Mouse (Mus musculus): ENCODE measurements around the gene Dhx57.
"Not testable (repeated sequence)": the region's sequence is repeated elsewhere in the genome, so short reads cannot be mapped to it uniquely, and the experiment has no call there.

The Dhx57 gene

DNA sequence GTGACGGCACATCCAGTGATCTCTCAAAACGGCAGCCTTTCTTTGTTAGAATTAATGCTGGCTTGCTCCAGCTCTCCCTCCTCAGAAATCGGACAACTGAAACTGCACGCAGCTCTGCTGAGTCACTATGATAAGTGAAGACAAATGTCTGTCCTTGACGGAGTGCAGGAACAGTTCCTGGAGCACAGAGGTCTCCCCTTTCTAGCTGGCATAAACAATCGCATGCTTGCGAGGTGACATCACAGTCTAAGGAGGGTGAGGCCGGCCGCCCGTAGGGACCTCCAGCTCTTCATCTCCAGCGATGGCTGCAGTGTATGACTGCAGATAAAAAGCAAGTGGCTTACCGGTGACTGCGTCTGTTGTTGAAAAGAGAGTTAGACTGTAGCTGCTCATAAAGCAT lies 35.1 kb downstream of the Dhx57 start:
- peak; percentile 68 for DNase-seq (ENCODE audit: extremely low read depth, insufficient read length, low spot score)

DNA sequence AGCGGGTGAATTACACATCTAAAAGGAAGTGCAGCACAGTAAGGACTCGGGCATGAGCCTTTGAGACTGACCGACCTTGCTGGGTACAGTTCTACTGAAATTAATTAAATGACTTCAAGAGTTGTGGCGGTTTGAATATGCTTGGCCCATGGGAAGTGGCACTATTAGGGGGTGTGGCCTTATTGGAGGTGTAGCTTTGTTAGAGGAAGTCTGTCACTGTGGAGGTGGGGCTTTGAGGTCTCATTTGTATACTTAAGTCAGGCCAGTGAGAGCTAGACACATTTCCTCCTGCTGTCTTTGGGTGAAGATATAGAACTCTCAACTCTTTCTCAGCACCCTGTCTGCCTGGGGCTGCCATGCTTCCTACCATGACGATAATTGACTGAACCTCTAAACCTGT lies 35.9 kb downstream of the Dhx57 start:
- no peak for DNase-seq (ENCODE audit: extremely low read depth, insufficient read length, low spot score)

DNA sequence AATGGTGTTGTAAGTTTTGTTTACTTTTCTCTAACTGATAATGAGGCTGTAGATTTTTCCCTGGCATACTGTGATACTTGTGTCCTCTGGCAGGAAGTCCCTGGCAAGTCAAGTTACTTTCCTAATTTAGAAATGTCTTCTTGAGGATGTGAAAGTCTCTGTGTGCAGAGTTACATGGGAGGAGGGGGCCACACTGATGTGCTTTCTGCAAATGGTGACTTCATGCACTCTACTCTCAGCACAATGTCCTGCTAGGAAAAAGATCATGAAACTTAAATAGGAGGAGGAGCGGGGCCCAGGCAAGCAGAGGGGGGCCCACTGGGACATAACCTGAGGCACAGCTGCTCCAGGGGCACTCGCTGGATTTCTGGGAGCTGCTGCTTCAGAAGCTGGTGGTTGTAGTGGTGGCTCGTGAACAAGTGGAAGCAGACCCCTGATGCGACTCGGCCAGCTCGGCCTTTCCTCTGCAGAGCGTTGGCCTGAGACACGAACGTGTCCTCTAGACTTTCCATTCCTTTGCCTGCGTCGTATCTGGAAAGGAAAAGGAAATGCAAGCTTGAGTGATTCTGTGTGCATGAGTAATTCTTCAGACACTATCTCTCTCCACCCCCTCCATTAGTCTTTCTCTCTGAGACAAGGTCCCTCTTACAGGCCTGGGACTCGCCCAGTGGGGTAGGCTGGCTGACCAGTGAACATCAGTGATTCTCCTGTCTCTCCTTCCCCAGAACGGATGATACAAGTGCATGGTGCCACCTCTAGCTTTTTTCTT lies 37.3 kb downstream of the Dhx57 start:
- no peak for DNase-seq (ENCODE audit: extremely low read depth, insufficient read length, low spot score)

DNA sequence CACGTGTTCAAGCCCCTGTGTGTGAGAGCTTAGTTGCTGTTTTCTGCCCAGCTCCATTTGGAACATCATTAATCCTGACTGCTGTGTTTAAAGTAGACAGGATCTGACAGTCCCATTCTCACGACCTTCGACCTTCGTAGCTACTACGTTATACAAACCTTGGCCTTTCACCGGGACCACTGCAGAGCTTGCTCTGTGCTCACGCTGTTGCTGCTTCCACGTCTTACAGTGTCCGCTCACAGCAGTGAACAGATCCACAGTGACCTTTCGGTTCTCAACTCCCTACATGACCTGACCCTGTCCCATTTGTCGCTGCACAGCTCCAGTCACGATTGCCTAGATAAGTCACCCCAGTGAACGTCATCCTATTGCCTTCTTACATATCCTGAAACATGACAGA lies 47.2 kb downstream of the Dhx57 start:
- no peak for DNase-seq (ENCODE audit: extremely low read depth, insufficient read length, low spot score)

DNA sequence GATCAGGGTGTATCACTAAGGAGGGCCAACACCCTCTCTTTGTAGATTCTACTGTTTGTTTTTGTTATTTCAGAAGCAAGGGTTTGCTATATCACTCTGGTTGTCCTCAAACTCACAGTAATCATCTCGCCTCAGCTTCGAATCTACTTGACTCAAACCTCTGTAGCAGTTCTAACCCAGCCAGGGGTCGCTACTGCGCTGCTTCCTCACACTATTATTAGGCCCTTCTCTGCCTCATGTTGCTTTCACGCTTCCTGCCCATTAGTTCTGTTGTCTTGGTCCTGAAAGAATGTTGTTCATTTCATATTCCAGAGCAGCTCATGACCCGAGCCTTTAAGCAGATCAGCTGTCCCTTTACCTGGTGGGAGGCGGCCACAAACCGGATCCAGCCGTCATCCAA lies 48.7 kb downstream of the Dhx57 start:
- DNase-seq (ENCODE audit: extremely low read depth, insufficient read length, low spot score) = no peak

DNA sequence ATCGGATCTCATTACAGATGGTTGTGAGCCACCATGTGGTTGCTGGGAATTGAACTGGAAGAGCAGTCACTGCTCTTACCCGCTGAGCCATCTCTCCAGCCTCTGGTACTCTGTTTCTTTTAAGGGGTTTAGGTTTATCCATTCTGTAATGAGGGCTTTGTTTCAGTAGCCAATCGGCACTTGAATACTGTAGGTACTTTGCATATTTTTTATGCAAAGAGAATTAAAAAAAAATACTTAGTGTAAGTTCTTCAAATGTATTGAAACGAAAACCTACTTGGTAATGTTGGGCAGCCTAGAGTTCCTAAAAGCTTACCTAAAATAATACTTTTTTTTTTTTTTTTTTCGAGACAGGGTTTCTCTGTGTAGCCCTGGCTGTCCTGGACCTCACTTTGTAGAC lies 52.8 kb downstream of the Dhx57 start:
- no peak for DNase-seq (ENCODE audit: extremely low read depth, insufficient read length, low spot score)

DNA sequence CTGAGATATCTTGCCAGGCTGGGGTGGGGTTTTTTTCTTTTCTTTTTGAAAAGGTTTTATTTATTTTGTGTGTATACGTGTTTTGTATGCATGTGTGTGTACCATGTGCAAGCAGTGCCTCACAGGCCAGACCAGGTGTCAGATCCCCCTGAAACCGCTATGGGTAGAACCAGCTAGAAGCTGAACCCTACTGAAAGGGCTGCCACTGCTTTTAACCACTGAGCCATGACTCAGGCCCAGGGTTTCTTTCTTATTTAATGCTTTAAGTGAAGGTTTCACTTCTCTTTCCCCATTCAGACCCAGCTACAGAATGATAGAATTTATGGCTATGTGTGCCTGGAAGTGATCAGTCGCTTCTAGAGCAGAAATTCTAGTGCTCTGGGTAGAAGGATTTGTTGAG lies 53.5 kb downstream of the Dhx57 start:
- DNase-seq (ENCODE audit: extremely low read depth, insufficient read length, low spot score) = no peak

DNA sequence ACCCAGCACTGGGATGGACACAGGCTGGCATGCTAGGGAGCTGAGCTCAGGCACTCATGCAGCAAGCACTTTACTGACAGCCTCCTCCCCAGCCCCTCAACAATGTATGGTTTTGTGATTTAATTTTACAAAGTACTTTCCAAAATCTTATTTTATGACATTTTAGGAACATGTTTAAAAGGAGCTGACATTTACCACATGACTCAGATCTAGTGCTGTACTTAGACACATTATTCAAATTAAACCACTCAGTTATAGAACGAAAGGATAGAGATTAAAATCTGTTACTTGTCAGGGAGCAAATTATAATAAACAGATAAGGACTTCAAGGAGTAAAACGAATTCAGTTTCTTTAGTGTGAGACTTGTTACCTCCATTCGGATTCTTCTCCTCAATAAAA lies 54.8 kb downstream of the Dhx57 start:
- DNase-seq (ENCODE audit: extremely low read depth, insufficient read length, low spot score) = no peak

DNA sequence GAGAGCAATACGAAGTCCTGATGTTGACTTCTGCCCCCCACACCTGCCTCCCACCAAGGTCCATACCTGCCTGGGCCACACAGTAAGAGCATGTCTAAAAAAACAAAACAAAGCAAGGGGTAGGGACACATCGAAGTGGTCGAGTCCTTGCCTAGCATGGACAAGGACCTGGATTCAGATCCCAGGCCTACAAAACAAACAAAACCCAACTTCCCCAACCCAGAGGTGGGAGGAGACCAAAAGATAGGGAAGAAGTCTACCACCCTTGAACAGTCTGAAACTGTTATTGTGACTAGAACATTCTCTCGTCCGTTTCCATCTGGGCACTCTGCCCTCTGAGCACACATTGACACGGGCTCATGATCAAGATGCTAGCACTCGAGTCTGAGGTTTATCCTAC lies 55.9 kb downstream of the Dhx57 start:
- no peak for DNase-seq (ENCODE audit: extremely low read depth, insufficient read length, low spot score)

DNA sequence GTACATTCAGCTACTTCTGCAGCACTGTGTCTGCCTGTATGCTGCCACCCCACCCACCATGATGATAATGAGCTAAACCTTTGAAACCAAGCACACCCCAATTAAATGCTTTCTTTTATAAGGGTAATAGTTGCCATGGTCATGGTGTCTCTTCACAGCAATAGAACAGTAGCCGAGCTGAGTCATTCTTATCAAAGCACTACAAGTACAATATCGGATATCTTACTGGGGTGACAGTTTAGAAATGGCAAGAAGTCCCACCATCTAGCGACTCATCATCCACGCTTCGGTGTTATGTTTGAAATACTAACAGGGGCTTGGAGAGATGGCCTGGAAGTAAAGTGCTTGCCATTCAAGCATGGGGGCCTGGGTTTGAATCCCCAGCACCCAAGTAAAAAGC lies 56.4 kb downstream of the Dhx57 start:
- DNase-seq (ENCODE audit: extremely low read depth, insufficient read length, low spot score) = no peak

DNA sequence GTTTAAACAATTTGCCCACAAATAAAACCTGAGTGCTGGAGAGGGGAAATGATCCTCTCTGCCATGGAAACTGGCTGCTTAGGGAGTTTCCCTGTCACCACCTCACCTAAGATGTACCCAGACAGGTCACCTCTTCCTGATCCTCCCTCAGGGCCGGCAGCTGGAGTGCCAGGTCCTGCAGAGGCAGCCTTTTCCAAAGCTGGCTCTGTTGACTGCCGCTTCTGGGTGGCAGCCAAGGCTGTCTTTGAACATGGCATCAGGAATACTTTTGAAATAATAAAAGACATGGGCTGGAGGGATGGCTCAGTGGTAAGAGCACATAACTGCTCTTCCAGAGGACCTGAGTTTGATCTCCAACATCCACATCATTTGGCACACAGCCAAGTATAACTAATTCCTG lies 60.9 kb downstream of the Dhx57 start:
- no peak for DNase-seq (ENCODE audit: extremely low read depth, insufficient read length, low spot score)

DNA sequence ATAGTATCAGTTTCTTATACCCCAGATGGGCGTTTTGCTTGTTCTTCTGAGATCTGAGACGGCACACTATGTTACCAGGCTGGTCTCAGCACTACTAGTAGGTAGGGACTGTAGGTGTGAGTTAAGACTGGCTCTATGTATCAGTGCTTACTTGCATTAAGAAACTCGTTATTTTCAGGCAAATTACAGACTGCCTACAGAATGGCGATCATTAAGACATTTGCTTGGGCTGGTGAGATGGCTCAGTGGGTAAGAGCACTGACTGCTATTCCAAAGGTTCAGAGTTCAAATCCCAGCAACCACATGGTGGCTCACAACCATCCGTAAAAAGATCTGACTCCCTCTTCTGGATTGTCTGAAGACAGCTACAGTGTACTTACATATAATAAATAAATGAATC lies 65.1 kb downstream of the Dhx57 start:
- DNase-seq (ENCODE audit: extremely low read depth, insufficient read length, low spot score) = peak; percentile 22

DNA sequence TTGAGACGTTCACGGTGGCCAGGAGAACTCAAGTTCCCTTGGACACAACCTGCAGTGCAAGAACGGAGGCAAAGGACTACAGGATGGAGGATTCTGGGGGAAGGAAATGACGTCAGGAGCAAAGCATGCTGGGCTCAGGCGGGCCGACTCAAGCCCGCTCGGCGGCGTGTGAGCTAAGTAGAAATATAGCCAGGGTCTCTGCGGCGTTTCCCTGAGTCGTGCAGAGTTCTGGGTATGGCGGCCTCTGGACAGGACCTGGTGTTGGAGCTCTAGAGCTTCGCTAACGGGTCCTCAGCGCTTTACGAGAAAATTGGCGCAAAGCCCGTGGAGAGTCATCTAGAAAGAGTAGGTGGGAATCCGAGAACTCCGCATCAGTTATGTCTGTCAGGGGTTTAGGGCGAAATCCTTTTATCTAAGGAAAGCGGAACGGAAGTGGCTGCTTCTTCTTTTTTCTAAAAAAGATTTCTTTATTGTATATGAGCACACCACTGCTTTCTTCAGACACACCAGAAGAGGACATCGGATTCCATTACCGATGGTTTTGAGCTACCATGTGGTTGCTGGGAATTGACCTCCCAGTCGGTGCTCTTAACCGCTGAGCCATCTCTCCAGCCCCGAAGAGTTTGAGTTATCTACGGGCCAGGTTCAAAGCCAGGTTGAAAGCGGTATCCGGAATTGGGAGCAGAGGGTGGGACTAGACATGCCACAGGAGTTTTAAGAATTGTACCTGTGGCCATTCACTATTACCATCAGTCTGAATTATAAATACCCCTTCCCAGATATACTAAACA lies 65.8 kb downstream of the Dhx57 start, which contains the start of gene Gemin6:
Gene Gemin6 (plus strand): TSS at position 116 of the 791 bp plus-strand sequence.
- DNase-seq (ENCODE audit: extremely low read depth, insufficient read length, low spot score) = peak; percentile 86

DNA sequence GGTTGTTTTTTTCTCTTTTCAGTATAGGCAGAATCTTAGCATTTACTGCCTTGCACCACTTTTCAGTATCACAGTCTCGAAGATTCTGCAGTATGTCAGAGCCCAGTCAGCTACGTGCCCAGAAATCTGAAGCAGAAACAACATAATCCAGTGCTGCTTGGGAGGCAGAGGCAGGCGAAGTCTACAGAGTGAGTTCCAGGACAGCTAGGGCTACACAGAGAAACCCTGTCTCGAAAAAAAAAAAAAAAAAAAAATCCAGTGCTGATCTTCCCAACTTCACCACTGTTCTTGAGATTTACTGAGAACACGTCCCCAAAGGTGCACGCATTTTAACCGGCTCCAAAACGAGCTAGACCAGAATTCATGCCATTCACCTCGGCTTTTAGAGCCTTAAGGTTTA lies 66.4 kb downstream of the Dhx57 start:
- peak; percentile 13 for DNase-seq (ENCODE audit: extremely low read depth, insufficient read length, low spot score)

DNA sequence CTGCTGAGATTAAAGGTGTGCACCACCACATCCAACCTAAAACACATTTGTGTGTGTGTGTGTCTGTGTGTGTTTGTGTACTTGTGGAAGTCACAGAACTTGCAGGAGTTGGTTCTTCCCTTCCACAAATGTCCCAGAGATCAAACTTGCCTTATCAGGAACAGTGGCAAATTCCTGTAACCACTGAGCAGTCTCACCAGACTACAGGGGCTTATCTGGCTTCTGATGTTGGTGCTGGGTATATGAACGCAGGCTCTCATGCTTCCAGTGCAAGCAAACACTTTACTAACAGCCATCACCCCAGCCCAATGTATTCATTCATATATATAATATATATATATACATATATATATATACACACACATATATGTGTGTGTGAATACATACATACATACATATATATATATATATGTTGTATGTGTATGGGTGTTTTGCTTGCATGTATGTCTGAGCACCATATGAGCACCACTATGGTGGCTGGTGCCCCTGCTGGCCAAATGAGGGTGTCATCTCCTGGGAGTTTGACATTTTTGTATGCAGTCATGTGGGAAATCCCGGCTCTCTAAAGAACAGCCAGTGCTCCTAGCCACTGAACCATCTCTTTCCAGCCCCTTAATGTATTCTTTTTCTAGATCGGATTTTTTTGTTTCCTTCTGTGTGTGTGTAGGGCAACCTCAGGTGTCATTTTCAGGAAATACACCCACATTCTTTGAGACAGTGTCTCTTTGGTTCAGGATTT lies 68.2 kb downstream of the Dhx57 start:
- DNase-seq (ENCODE audit: extremely low read depth, insufficient read length, low spot score) = no peak

DNA sequence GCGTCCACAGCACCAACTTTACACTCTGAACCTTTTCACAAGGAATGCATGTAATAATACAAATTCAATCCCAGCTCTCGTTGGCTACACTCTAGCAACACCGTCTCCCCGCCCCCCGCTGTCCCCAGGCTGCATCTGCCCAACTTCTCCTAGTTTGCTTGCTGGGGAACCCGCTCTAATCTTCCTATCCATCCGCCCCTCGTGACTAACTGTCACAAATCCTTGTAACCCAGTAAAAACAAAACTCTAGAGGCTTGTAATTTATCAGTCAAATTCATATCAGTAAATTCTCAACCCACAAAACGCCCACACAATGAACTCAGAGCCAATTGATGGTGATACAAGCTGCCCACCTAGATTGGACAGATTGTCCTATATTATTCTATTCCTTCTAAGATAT lies 69.1 kb downstream of the Dhx57 start:
- DNase-seq (ENCODE audit: extremely low read depth, insufficient read length, low spot score) = no peak

DNA sequence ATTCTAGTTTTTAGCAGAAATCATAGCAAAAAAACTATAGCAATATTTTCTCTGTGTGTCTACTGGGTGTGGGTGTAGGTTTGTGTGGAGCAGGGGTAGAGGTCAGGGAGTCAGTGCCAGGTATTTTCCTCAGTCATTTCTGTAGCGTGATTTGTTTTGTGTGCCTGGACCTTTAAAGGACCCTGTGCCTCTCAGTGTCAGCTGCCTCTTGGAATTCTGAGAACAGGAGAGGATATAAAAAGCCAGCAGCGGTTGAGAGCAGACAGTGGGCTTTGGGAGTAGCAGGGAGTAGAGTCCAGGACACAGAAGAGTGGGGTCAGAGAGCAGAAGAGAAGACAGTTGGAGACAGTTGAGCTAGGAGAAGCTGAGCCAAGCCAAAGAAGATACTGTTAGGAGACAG lies 70.1 kb downstream of the Dhx57 start:
- DNase-seq (ENCODE audit: extremely low read depth, insufficient read length, low spot score) = no peak

DNA sequence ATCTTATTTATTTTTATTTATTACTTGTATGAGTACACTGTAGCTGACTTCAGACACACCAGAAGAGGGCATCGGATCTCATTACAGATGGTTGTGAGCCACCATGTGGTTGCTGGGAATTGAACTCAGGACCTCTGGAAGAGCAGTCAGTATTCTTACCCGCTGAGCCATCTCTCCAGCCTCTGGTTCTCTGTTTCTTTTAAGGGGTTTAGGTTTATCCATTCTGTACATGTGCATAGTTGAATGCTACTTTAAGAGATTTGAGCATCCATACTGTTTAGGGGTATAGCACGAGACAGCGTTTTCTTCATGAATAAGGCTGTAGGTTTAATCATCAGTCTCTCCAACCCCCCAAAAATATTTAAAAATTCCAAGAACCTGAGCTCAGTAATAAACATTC lies 76.3 kb downstream of the Dhx57 start:
- DNase-seq (ENCODE audit: extremely low read depth, insufficient read length, low spot score) = not testable (repeated sequence)

DNA sequence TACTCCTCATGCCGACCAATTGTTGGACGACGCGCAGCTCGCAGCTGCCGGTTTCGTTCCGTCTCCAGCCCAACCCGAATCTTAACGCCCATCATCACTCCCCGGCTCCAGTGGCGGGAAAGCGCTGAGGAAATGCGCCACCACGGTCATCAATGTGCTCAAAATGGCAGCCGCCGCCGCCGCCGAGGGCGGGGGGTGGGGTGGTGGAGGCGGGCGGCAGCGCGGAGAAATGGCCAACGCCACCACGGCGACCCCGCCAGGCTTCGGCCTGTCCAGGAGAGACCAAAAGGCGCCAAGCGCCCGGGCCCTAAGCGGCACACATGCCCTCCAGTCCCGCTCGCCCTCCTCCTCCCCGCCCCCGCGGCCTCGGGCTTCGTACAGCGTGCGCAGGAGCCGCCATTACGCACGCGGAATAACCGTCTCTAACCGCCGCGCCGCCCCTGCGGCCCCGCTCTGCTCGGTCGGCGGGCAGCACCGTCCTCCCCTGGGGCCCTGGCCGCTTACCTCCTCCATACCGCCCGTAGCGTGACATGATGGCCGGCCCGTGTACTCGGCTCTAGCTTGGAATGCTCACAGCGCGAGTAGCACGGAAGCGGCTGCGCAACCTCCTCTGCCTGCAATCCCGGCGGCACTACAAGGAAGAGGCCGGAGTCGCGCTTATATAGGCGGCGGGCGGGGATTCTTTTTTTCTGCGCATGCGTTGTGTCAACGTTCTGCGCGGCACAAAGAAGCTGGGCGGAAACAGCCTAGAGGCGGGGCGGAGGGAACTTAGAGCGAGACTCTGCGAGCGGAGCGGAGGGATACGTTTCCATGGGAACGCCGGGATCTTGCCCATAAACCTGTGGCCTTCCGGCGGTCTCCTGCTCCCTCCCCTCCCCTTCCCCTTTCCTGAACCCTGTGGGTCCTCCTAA lies 83.3 kb downstream of the Dhx57 start, which contains the start of the genes Srsf7 and Ttc39d:
Gene Srsf7 (minus strand): TSS at position 637 of the 911 bp plus-strand sequence.
Gene Ttc39d (plus strand): TSS at position 790 of the 911 bp plus-strand sequence.
- DNase-seq (ENCODE audit: extremely low read depth, insufficient read length, low spot score) = peak; percentile 94

DNA sequence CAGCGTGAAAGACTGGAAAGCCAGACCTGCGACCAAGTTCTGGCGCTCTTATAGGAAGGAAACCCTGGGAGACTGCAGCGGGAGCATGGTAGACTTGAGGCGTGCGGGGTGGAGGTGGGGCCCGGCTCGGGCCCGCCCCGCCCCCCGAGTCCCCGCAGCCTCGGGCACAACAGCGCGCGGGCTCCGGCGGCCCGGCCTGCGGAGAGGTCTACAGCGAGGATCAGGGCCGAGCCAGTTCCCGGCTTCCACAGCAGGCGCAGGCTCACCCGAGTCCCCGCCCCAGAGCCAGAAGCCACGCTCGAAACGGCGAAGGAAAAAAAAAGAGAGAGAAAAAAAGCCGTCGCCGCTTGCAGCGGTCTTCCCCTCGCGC lies 84.0 kb downstream of the Dhx57 start:
- DNase-seq (ENCODE audit: extremely low read depth, insufficient read length, low spot score) = no peak
